Mouse (Mus musculus): ENCODE results near the gene Ctse. TPM values are rescaled to one million over a fixed set of nuclear protein-coding genes. Genes with fewer than 3 reads are reported as not detected.

Ctse gene
- polyA plus RNA-seq, 1 experiment, result 6.4 TPM

- no peak for TF ChIP-seq CTCF (IDR thresholded peaks at IDR 0.05; ENCODE audit: borderline replicate concordance, control insufficient read depth, extremely low read depth, insufficient read depth, low read length, poor library complexity)
- TF ChIP-seq POLR2A (IDR thresholded peaks at IDR 0.05; ENCODE audit: control insufficient read depth, extremely low read depth, insufficient read depth, low read length, poor library complexity), result no peak
- Histone ChIP-seq H3K27ac (ENCODE audit: control insufficient read depth, insufficient read depth, low read length) (no peak overlapping the region), H3K27me3 (ENCODE audit: control insufficient read depth, insufficient read depth, low read length) (no peaks in the 10 kb centered on the region), H3K36me3 (ENCODE audit: control insufficient read depth, insufficient read depth, low read length) (no peaks in the 10 kb centered on the region), H3K4me3 (ENCODE audit: control insufficient read depth, insufficient read depth, low read length) (no peak overlapping the region), H3K4me1 (replicated peaks; ENCODE audit: control insufficient read depth, insufficient read depth, low read length) (no peaks in the 10 kb centered on the region)
- no peak for DNase-seq
- 85% methylated on average over 3 of the region's 3 CpGs for WGBS
These were observed 52.3 kb downstream of the Ctse start for GRCm38 (mm10) chr1:131690435-131690834.

- no peak for DNase-seq
These were observed 53.2 kb downstream of the Ctse start for GRCm38 (mm10) chr1:131691356-131691755.

GRCm38 (mm10) chr1:131695308-131695707 lies 57.2 kb downstream of the Ctse start:
- no peak for DNase-seq
- Histone ChIP-seq H3K27me3 (ENCODE audit: control insufficient read depth, insufficient read depth, low read length) (no peaks in the 10 kb centered on the region), H3K27ac (ENCODE audit: control insufficient read depth, insufficient read depth, low read length) (no peak overlapping the region), H3K4me1 (replicated peaks; ENCODE audit: control insufficient read depth, insufficient read depth, low read length) (no peaks in the 10 kb centered on the region), H3K36me3 (ENCODE audit: control insufficient read depth, insufficient read depth, low read length) (no peaks in the 10 kb centered on the region), H3K4me3 (ENCODE audit: control insufficient read depth, insufficient read depth, low read length) (no peak overlapping the region)
- WGBS, result 98% methylated on average over 2 of the region's 2 CpGs
- TF ChIP-seq CTCF (IDR thresholded peaks at IDR 0.05; ENCODE audit: borderline replicate concordance, control insufficient read depth, extremely low read depth, insufficient read depth, low read length, poor library complexity) (no peak), POLR2A (IDR thresholded peaks at IDR 0.05; ENCODE audit: control insufficient read depth, extremely low read depth, insufficient read depth, low read length, poor library complexity) (no peak)

More at GRCm38 (mm10) chr1:131691356-131691755, 53.2 kb downstream of the Ctse start:
- Histone ChIP-seq H3K27me3 (ENCODE audit: control insufficient read depth, insufficient read depth, low read length) (no peaks in the 10 kb centered on the region), H3K4me1 (replicated peaks; ENCODE audit: control insufficient read depth, insufficient read depth, low read length) (no peaks in the 10 kb centered on the region), H3K36me3 (ENCODE audit: control insufficient read depth, insufficient read depth, low read length) (no peaks in the 10 kb centered on the region), H3K4me3 (ENCODE audit: control insufficient read depth, insufficient read depth, low read length) (no peak overlapping the region), H3K27ac (ENCODE audit: control insufficient read depth, insufficient read depth, low read length) (no peak overlapping the region)
- no peak for TF ChIP-seq POLR2A (IDR thresholded peaks at IDR 0.05; ENCODE audit: control insufficient read depth, extremely low read depth, insufficient read depth, low read length, poor library complexity)
- TF ChIP-seq CTCF (IDR thresholded peaks at IDR 0.05; ENCODE audit: borderline replicate concordance, control insufficient read depth, extremely low read depth, insufficient read depth, low read length, poor library complexity), result no peak

GRCm38 (mm10) chr1:131696325-131696724 lies 58.2 kb downstream of the Ctse start:
- Histone ChIP-seq H3K27ac (ENCODE audit: control insufficient read depth, insufficient read depth, low read length) (no peak overlapping the region), H3K27me3 (ENCODE audit: control insufficient read depth, insufficient read depth, low read length) (no peaks in the 10 kb centered on the region), H3K4me1 (replicated peaks; ENCODE audit: control insufficient read depth, insufficient read depth, low read length) (peaks cover 3% of the 10 kb centered on the region; the same call in 1 of the 2 replicates), H3K4me3 (ENCODE audit: control insufficient read depth, insufficient read depth, low read length) (no peak overlapping the region), H3K36me3 (ENCODE audit: control insufficient read depth, insufficient read depth, low read length) (no peaks in the 10 kb centered on the region)
- no peak for TF ChIP-seq POLR2A (IDR thresholded peaks at IDR 0.05; ENCODE audit: control insufficient read depth, extremely low read depth, insufficient read depth, low read length, poor library complexity)
- TF ChIP-seq CTCF (IDR thresholded peaks at IDR 0.05; ENCODE audit: borderline replicate concordance, control insufficient read depth, extremely low read depth, insufficient read depth, low read length, poor library complexity), result no peak
- WGBS, result 92% methylated on average over 4 of the region's 4 CpGs
- DNase-seq, result no peak

DNA sequence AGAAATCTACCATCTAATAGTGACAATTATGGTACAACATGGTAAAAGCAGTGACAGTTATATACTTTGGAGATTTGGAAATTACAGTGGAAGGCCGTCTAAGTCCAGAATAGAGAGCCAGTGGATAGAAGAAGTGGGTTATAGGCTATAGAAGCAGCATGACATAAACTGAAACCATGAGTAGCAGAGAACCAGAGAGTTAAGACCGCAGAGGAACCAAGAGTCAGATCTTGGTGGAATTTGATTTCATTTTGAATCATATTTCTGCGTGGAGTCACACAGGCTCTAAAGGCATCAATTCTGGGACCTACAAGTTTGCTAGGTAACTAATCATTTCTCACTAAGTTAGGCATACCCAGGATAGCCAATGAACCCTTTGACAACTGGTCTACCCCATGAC lies 60.7 kb downstream of the Ctse start:
- DNase-seq, result no peak
- 92% methylated on average over 3 of the region's 3 CpGs for WGBS
- no peaks in the 10 kb centered on the region for H3K27me3 ChIP-seq (ENCODE audit: control insufficient read depth, insufficient read depth, low read length)
- peaks cover 7% of the 10 kb centered on the region for H3K4me1 ChIP-seq (replicated peaks; ENCODE audit: control insufficient read depth, insufficient read depth, low read length)
- TF ChIP-seq POLR2A (IDR thresholded peaks at IDR 0.05; ENCODE audit: control insufficient read depth, extremely low read depth, insufficient read depth, low read length, poor library complexity) (no peak), CTCF (IDR thresholded peaks at IDR 0.05; ENCODE audit: borderline replicate concordance, control insufficient read depth, extremely low read depth, insufficient read depth, low read length, poor library complexity) (no peak)
- H3K4me3 ChIP-seq (ENCODE audit: control insufficient read depth, insufficient read depth, low read length), result no peak overlapping the region
- H3K27ac ChIP-seq (ENCODE audit: control insufficient read depth, insufficient read depth, low read length), result no peak overlapping the region
- no peaks in the 10 kb centered on the region for H3K36me3 ChIP-seq (ENCODE audit: control insufficient read depth, insufficient read depth, low read length)

GRCm38 (mm10) chr1:131699642-131700041 lies 61.5 kb downstream of the Ctse start:
- TF ChIP-seq CTCF (IDR thresholded peaks at IDR 0.05; ENCODE audit: borderline replicate concordance, control insufficient read depth, extremely low read depth, insufficient read depth, low read length, poor library complexity) (no peak), POLR2A (IDR thresholded peaks at IDR 0.05; ENCODE audit: control insufficient read depth, extremely low read depth, insufficient read depth, low read length, poor library complexity) (no peak)
- Histone ChIP-seq H3K27ac (ENCODE audit: control insufficient read depth, insufficient read depth, low read length) (no peak overlapping the region), H3K27me3 (ENCODE audit: control insufficient read depth, insufficient read depth, low read length) (no peaks in the 10 kb centered on the region), H3K4me3 (ENCODE audit: control insufficient read depth, insufficient read depth, low read length) (no peak overlapping the region), H3K36me3 (ENCODE audit: control insufficient read depth, insufficient read depth, low read length) (no peaks in the 10 kb centered on the region), H3K4me1 (replicated peaks; ENCODE audit: control insufficient read depth, insufficient read depth, low read length) (peaks cover 7% of the 10 kb centered on the region)
- DNase-seq, result no peak
- 77% methylated on average over 4 of the region's 4 CpGs for WGBS

DNA sequence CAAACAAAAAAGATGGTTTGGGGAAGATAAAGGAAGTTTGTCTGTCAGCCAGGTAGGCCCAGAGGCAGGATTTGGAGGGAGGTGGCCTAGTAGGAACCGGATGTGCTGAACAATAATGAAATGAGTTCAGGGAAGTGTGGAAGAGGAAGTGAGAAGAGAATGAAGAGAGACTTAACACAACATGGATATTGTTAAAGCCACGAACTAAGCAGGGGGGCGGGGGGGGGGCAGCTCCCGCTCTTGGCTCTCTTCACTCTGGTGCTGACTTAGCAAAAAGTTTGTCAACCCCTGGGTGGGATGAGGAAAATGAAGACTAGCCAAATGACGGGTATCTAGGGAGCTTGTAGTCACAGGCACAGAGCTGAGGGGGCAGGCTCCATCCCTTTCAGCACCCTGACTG lies 62.3 kb downstream of the Ctse start:
- H3K4me3 ChIP-seq (ENCODE audit: control insufficient read depth, insufficient read depth, low read length), result no peak overlapping the region
- 57% methylated on average over 5 of the region's 5 CpGs for WGBS
- peaks cover 9% of the 10 kb centered on the region for H3K4me1 ChIP-seq (replicated peaks; ENCODE audit: control insufficient read depth, insufficient read depth, low read length)
- TF ChIP-seq POLR2A (IDR thresholded peaks at IDR 0.05; ENCODE audit: control insufficient read depth, extremely low read depth, insufficient read depth, low read length, poor library complexity) (no peak), CTCF (IDR thresholded peaks at IDR 0.05; ENCODE audit: borderline replicate concordance, control insufficient read depth, extremely low read depth, insufficient read depth, low read length, poor library complexity) (no peak)
- H3K27ac ChIP-seq (ENCODE audit: control insufficient read depth, insufficient read depth, low read length), result no peak overlapping the region
- no peaks in the 10 kb centered on the region for H3K36me3 ChIP-seq (ENCODE audit: control insufficient read depth, insufficient read depth, low read length)
- H3K27me3 ChIP-seq (ENCODE audit: control insufficient read depth, insufficient read depth, low read length), result no peaks in the 10 kb centered on the region
- no peak for DNase-seq

Data from thymus, adult 2 months (tissue).